Comparison of ENCODE assay signal across 14 mouse cellular contexts in the genomic region with DNA sequence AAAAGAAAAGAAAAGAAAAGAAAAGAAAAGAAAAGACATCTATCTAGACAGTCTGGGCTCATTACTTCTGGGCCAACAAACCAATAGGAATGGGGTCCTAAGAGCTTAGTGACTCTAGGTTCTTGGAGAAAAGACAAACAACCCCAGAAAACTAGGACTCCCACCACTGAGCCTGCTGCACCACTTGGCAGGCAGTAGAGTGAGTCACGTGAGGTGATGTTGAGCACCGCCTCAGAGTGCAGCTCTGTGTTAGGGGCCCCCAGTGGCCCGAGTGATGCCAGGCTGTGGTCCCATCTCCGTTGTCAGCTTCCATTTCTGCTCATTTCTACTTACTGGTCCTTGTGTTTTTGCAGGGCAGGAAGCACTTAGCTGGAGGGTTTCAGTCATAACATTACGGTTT.
"Had no signal": no experiment of that assay in that cellular context is flagged by ENCODE, and none has a peak within 500 bp of the region (broad histone marks: within the 10 kb centered on the region; RNA-seq: fewer than 3 reads in every experiment).

No protein-coding gene starts in this region.

- H3K4me2 ChIP-seq: lung, embryonic 15.5 days; midbrain, embryonic 12.5 days; neural tube, embryonic 12.5 days had no signal

- H3K9me3 ChIP-seq: lung, embryonic 15.5 days; midbrain, embryonic 10.5 days; midbrain, embryonic 12.5 days; neural tube, embryonic 12.5 days had no signal

- H3K4me1 ChIP-seq: lung, embryonic 15.5 days; midbrain, embryonic 10.5 days; midbrain, embryonic 12.5 days; neural tube, embryonic 12.5 days had no signal

- DNase-seq: liver, postnatal 0 days; lung, adult 2 months; lung, postnatal 4 days; midbrain, embryonic 14.5 days; right cerebral cortex, postnatal 14 days; right cerebral cortex, postnatal 4 days; spleen, adult 18-20 months; thymus, adult 18-20 months; thymus, postnatal 14 days; thymus, postnatal 36 days had no signal

- H3K27ac ChIP-seq: lung, embryonic 15.5 days; midbrain, embryonic 10.5 days; midbrain, embryonic 12.5 days; neural tube, embryonic 12.5 days had no signal

- H3K27me3 ChIP-seq: lung, embryonic 15.5 days; midbrain, embryonic 12.5 days; neural tube, embryonic 12.5 days had no signal

- H3K9ac ChIP-seq: liver, postnatal 0 days; lung, embryonic 15.5 days; midbrain, embryonic 12.5 days; neural tube, embryonic 12.5 days had no signal

- H3K36me3 ChIP-seq: lung, embryonic 15.5 days; midbrain, embryonic 10.5 days; midbrain, embryonic 12.5 days; neural tube, embryonic 12.5 days had no signal

- H3K4me3 ChIP-seq: lung, embryonic 15.5 days; midbrain, embryonic 10.5 days; midbrain, embryonic 12.5 days; neural tube, embryonic 12.5 days had no signal
